Mouse (Mus musculus) midbrain, embryonic 11.5 days (tissue): ENCODE measurements around the gene Abcc4. TPM values are rescaled to one million over a fixed set of nuclear protein-coding genes. Genes with fewer than 3 reads are reported as not detected.

Experiments used
- ATAC-seq: fragments of 200-750 bp; cut with Nextera tagmentation; 2 replicates; pipeline ENCODE4 v1.8.0; 2017; ENCODE audit warnings: moderate TSS enrichment, moderate library complexity; ENCODE audit not compliant: low FRiP score
- DNase-seq: peaks from one replicate; pipeline ENCODE4 v3.0.0; 2015; ENCODE audit warnings: low spot score; ENCODE audit errors: missing footprints
- H3K27ac ChIP-seq: fragments of 300-500 bp; sonication (generic); 2 replicates; pipeline ENCODE4 v1.5.1; 2014; ENCODE audit warnings: low read depth, low read length
- H3K27me3 ChIP-seq: fragments of 300-500 bp; sonication (generic); 2 replicates; pipeline ENCODE4 v1.6.1; 2014; ENCODE audit warnings: mild to moderate bottlenecking, low read length, moderate library complexity, mixed read lengths; ENCODE audit not compliant: control insufficient read depth, insufficient read depth
- H3K36me3 ChIP-seq: fragments of 300-500 bp; sonication (generic); 2 replicates; pipeline ENCODE4 v1.6.1; 2014; ENCODE audit warnings: mild to moderate bottlenecking, low read length, moderate library complexity, mixed read lengths; ENCODE audit not compliant: control insufficient read depth, insufficient read depth
- H3K4me1 ChIP-seq: fragments of 300-500 bp; sonication (generic); 2 replicates; pipeline ENCODE4 v1.6.1; 2014; ENCODE audit warnings: low read length; ENCODE audit not compliant: control insufficient read depth, insufficient read depth
- H3K4me2 ChIP-seq: fragments of 300-500 bp; sonication (generic); 2 replicates; pipeline ENCODE4 v1.6.1; 2014; ENCODE audit warnings: mild to moderate bottlenecking, moderate library complexity
- H3K4me3 ChIP-seq: fragments of 300-500 bp; sonication (generic); 2 replicates; pipeline ENCODE4 v1.5.1; 2014; ENCODE audit warnings: low read depth, low read length
- H3K9ac ChIP-seq: fragments of 300-500 bp; sonication (generic); 2 replicates; pipeline ENCODE4 v1.6.1; 2014; ENCODE audit warnings: low read length
- H3K9me3 ChIP-seq: fragments of 300-500 bp; sonication (generic); 2 replicates; pipeline ENCODE4 v1.6.1; 2016; ENCODE audit warnings: low read length; ENCODE audit not compliant: control insufficient read depth
- WGBS: fragments of 180-500 bp; shearing (Covaris S2); extraction: QIAGEN DNeasy Blood & Tissue Kit; methylation state at CpG from one replicate; pipeline ENCODE4 v1.1.7; 2014; 5-methylcytosine and 5-hydroxymethylcytosine counted together
- polyA plus RNA-seq: library from polyadenylated mRNA; unstranded; fragments of >200 nt; fragmentation: Nextera tagmentation; extraction: Ambion mirVana; gene quantifications from 2 replicates; pipeline ENCODE4 v1.2.1, GENCODE M21; 2014

Abcc4 gene
- polyA plus RNA-seq, 1 experiment from 2014 or later: 4.2 TPM

DNA sequence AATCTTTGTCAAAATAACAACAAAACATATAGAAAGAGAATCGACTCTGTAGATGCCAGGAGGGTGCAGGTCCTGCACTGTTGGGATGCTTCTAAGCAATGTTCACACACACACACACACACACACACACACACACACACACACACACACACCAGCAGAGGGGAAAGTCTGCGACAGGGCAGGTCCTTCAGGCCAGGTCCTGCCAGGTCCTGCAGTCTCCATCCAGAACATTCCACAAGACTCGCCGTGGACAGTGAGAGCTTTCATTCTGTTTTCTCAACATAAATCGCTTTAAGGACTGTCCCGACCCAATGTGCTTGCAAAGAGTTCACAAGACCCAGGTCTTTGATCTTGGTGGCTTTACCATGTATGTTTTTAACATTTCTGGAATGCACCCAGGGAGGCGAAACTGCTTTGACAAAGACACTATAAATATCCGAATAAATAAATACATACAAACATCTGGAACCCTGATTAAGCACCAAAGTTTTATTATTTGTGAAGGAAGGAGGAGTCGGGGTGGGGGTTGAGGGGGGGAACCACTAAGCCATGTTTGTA is 133.3 kb downstream of the Abcc4 start:
- H3K4me3 ChIP-seq: no peak overlapping the region
- no peaks in the 10 kb centered on the region for H3K4me1 ChIP-seq
- DNase-seq: no peak
- H3K27me3 ChIP-seq: no peaks in the 10 kb centered on the region
- H3K9ac ChIP-seq: no peak overlapping the region
- WGBS: 82% methylated on average over 9 of the region's 9 CpGs
- ATAC-seq: no peak
- no peaks in the 10 kb centered on the region for H3K36me3 ChIP-seq
- H3K4me2 ChIP-seq: no peak overlapping the region
- no peaks in the 10 kb centered on the region for H3K9me3 ChIP-seq
- no peak overlapping the region for H3K27ac ChIP-seq

DNA sequence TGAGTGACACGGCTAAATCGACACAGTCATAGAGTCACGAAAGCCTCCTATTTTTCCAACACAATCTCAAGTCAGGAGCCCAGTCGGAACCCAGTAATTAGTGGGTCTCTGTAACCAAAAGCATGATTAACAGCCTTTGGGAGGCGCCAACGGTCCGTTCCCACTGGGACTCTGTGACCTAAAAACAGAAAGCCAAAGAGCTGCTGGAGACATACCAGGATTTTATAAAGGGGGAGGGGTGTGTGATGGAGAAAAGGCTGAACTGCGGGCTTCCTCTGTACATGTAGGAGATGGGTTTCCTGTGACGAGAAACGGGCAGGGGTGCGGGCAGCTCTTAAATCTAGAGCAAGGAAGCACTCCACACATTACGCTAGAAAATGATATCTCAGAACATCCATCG is 136.4 kb downstream of the Abcc4 start:
- no peaks in the 10 kb centered on the region for H3K9me3 ChIP-seq
- ATAC-seq (no peak), DNase-seq (peak; percentile 72)
- no peak overlapping the region for H3K4me2 ChIP-seq
- no peaks in the 10 kb centered on the region for H3K27me3 ChIP-seq
- H3K9ac ChIP-seq: no peak overlapping the region
- 94% methylated on average over 13 of the region's 13 CpGs for WGBS
- H3K4me3 ChIP-seq: no peak overlapping the region
- H3K4me1 ChIP-seq: peaks cover 9% of the 10 kb centered on the region
- H3K36me3 ChIP-seq: no peaks in the 10 kb centered on the region
- H3K27ac ChIP-seq: no peak overlapping the region

GRCm38 (mm10) chr14:118568116-118568673 is 137.8 kb downstream of the Abcc4 start:
- H3K4me2 ChIP-seq: no peak overlapping the region
- no peaks in the 10 kb centered on the region for H3K36me3 ChIP-seq
- no peak for ATAC-seq
- H3K4me1 ChIP-seq: peaks cover 9% of the 10 kb centered on the region
- H3K27me3 ChIP-seq: no peaks in the 10 kb centered on the region
- H3K27ac ChIP-seq: no peak overlapping the region
- 88% methylated on average over 17 of the region's 17 CpGs for WGBS
- no peaks in the 10 kb centered on the region for H3K9me3 ChIP-seq
- H3K4me3 ChIP-seq: no peak overlapping the region
- H3K9ac ChIP-seq: no peak overlapping the region
- peak; percentile 75 for DNase-seq

DNA sequence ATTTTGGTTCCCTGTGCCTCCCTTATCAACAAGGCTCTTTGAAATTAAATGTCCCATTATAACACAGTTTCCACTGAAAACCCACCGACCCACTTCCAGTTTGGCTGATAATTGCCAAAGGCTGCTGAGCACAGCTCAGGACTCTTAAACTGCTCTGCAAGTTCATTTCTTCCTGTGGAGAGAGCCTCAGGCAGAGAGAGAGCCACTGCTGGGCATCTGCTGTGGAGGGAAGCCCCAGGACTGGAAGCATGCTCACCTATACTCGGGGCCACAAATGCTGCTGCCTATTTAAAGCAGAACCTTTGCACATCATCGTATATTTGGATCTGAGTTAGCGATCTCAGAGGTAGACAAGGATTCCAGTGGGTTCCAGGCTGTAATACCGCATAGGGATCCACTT is 139.2 kb downstream of the Abcc4 start:
- no peak overlapping the region for H3K4me2 ChIP-seq
- ATAC-seq (no peak), DNase-seq (no peak)
- H3K9me3 ChIP-seq: no peaks in the 10 kb centered on the region
- H3K36me3 ChIP-seq: no peaks in the 10 kb centered on the region
- H3K27ac ChIP-seq: no peak overlapping the region
- H3K4me3 ChIP-seq: no peak overlapping the region
- H3K9ac ChIP-seq: 0 out of 2 replicates have a peak overlapping the region, but pooled peaks have one; percentile 16
- H3K27me3 ChIP-seq: no peaks in the 10 kb centered on the region
- peaks cover 9% of the 10 kb centered on the region for H3K4me1 ChIP-seq
- 85% methylated on average over 5 of the region's 5 CpGs for WGBS

GRCm38 (mm10) chr14:118566214-118566688 is 139.8 kb downstream of the Abcc4 start:
- Histone ChIP-seq H3K36me3 (no peaks in the 10 kb centered on the region), H3K4me3 (no peak overlapping the region), H3K27me3 (no peaks in the 10 kb centered on the region), H3K4me2 (no peak overlapping the region), H3K9ac (0 out of 2 replicates have a peak overlapping the region, but pooled peaks have one; percentile 16), H3K4me1 (peaks cover 9% of the 10 kb centered on the region), H3K9me3 (no peaks in the 10 kb centered on the region), H3K27ac (no peak overlapping the region)
- 35% methylated on average over 12 of the region's 12 CpGs for WGBS
- ATAC-seq: 0 out of 2 replicates have a peak, but pooled peaks have one; percentile 52
- DNase-seq: no peak

GRCm38 (mm10) chr14:118565696-118566095 is 140.3 kb downstream of the Abcc4 start:
- WGBS: 93% methylated on average over 5 of the region's 5 CpGs
- Histone ChIP-seq H3K27ac (no peak overlapping the region), H3K4me2 (no peak overlapping the region), H3K4me3 (no peak overlapping the region), H3K4me1 (peaks cover 9% of the 10 kb centered on the region), H3K9me3 (no peaks in the 10 kb centered on the region), H3K9ac (no peak overlapping the region), H3K27me3 (no peaks in the 10 kb centered on the region), H3K36me3 (no peaks in the 10 kb centered on the region)
- DNase-seq (no peak), ATAC-seq (no peak)

DNA sequence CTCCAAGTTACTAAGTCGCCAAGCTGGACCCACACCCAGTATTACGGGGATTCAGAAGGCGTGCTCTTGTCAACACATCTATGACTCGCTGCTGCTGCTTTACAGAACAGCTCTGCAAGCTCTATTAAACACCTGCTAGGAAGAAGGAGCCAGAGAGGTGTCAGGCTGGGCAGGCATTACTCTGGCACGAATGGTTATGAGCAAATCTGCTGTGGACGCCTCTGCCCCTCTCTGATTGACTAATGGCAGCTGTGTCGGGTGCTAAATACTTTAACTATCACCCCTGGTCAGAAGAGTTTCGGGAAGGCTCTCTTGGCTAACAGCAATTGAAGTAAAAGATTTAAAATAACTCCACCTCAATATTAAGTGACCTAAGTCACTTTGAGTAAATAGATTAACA is 142.4 kb downstream of the Abcc4 start:
- WGBS: 84% methylated on average over 8 of the region's 8 CpGs
- H3K9ac ChIP-seq: no peak overlapping the region
- no peak overlapping the region for H3K4me2 ChIP-seq
- no peaks in the 10 kb centered on the region for H3K27me3 ChIP-seq
- H3K4me1 ChIP-seq: peaks cover 9% of the 10 kb centered on the region
- H3K4me3 ChIP-seq: no peak overlapping the region
- H3K36me3 ChIP-seq: no peaks in the 10 kb centered on the region
- ATAC-seq (no peak), DNase-seq (peak; percentile 23)
- H3K9me3 ChIP-seq: no peaks in the 10 kb centered on the region
- H3K27ac ChIP-seq: no peak overlapping the region

DNA sequence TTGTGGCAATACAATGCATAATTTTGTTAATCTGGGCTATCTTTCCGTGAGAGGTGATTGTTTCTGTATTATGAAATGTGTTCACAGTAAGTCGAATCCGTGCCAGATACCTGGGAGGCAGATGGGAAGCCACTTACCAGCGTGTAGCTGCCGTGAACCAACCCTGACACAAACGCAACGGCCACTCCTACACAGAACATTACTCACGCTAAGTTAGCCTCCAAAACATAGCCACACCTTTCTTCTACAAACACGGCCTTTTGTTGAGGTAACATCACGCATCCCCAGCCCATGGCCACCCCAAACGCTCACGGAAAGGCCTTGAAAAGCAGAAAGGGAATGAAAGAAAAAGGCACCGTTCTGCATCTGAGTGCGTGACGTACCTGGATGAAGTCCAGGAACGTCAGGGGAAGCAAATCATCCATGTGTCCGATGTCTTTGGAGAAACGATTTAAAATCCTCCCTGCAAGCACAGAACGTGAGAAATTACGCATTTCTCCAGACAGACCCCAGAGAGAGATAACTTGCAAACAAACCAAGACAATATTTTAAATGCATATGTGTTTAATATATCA is 153.0 kb downstream of the Abcc4 start:
- no peak for DNase-seq
- no peak for ATAC-seq
- Histone ChIP-seq H3K4me2 (no peak overlapping the region), H3K36me3 (no peaks in the 10 kb centered on the region), H3K27me3 (no peaks in the 10 kb centered on the region), H3K9me3 (no peaks in the 10 kb centered on the region), H3K9ac (no peak overlapping the region), H3K4me1 (peaks cover 20% of the 10 kb centered on the region), H3K27ac (no peak overlapping the region), H3K4me3 (no peak overlapping the region)
- WGBS: 92% methylated on average over 20 of the region's 20 CpGs

DNA sequence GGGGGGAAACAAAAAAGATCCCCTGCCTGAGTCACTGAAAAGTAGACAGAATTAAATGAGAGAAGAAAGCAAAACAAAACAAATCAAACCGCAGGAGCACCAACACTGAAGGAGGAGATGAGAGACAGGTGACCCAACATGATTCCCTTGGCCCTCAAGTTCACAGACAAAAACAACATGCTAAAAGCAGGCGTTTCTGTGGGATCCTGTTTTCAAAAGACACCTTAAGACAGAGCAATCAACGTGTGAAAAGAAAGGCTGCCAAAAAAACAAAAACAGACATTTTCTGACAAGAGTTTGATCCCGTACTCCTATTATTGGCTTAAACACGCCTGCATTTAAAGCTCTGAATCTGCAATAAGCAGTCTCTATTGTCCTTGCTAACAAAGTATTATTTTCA is 153.6 kb downstream of the Abcc4 start:
- H3K9ac ChIP-seq: peak overlapping the region; percentile 39; the same call in 1 of the 2 replicates
- H3K4me3 ChIP-seq: no peak overlapping the region

More for the DNA sequence above, 153.6 kb downstream of the Abcc4 start:
- no peaks in the 10 kb centered on the region for H3K9me3 ChIP-seq
- H3K27ac ChIP-seq: no peak overlapping the region
- 43% methylated on average over 5 of the region's 5 CpGs for WGBS
- H3K36me3 ChIP-seq: no peaks in the 10 kb centered on the region
- peaks cover 20% of the 10 kb centered on the region for H3K4me1 ChIP-seq
- no peak for DNase-seq
- no peak overlapping the region for H3K4me2 ChIP-seq
- no peak for ATAC-seq
- no peaks in the 10 kb centered on the region for H3K27me3 ChIP-seq
